In genomic region chr5:3355032-3355536, GRCm38 (mm10) we compare ENCODE assay signal across 1 mouse cellular context.
TF ChIP-seq lines count a peak whose summit lies in the region.

No protein-coding gene starts in this region.

TF ChIP-seq in CH12.LX, 34 proteins besides CTCF, POLR2A, EP300 and RAD21 (continued from another document):
- TF ChIP-seq RCOR1 (conservative IDR thresholded peaks at IDR 0.05; ENCODE audit: low read depth, low read length) (no peak), E2F4 (IDR thresholded peaks at IDR 0.05; ENCODE audit: insufficient replicate concordance, low read depth, low read length) (no peak)
